Mouse (Mus musculus) heart, adult 18-20 months (tissue): ENCODE data around the gene Ucma. TPM values are rescaled to one million over a fixed set of nuclear protein-coding genes. Genes with fewer than 3 reads are reported as not detected.

Experiments
- total RNA-seq, 2 experiments: library from RNA; stranded (reverse); gene quantifications; 2 replicates each; pipeline ENCODE4 v1.2.3; 2021

Ucma gene
- total RNA-seq, 2 experiments from 2014 or later = 0.80 TPM; not detected in 1

Other genes with a start within 250 kb of the Ucma start
- 10 to 100 TPM; 12.0 to 13.0 TPM for gene Sephs1, start 94.6 kb upstream of the Ucma start, total RNA-seq
- gene Phyh, start 57.1 kb upstream of the Ucma start, total RNA-seq = 100 to 1,000 TPM; 810 to 890 TPM
- under 1 TPM; 0.46 to 0.82 TPM for gene Mcm10, start 36.7 kb downstream of the Ucma start, total RNA-seq
- 100 to 1,000 TPM in 1 of 2 experiments, 10 to 100 TPM in 1; 88.3 to 107 TPM for gene Optn, start 87.9 kb downstream of the Ucma start, total RNA-seq
- 1 to 10 TPM; 2.9 to 4.7 TPM for gene Ccdc3, start 161.7 kb downstream of the Ucma start, total RNA-seq